Comparison of ENCODE assay signal across 23 mouse cellular contexts in genomic region chr1:25778784-25779183, GRCm38 (mm10). TPM values are rescaled to one million over a fixed set of nuclear protein-coding genes. Genes with fewer than 3 reads are reported as not detected.
A peak's percentile ranks its signal among the peaks of the same experiment; 100 is the strongest.
DNase-seq lines count a peak whose midpoint lies in the region; ATAC-seq and TF ChIP-seq lines count a peak whose summit lies in the region.
"Had no signal": no experiment of that assay in that cellular context is flagged by ENCODE, and none has a peak within 500 bp of the region (broad histone marks: within the 10 kb centered on the region; RNA-seq: fewer than 3 reads in every experiment).

No protein-coding gene starts in this region.

- no peaks in the 10 kb centered on the region for H3K9me3 ChIP-seq in midbrain, embryonic 11.5 days (ENCODE audit: control insufficient read depth, low read length)
- H3K9me3 ChIP-seq in midbrain, embryonic 10.5 days (replicated peaks), result no peaks in the 10 kb centered on the region
- H3K9me3 ChIP-seq: embryonic facial prominence, embryonic 10.5 days; embryonic facial prominence, embryonic 12.5 days had no signal

- WGBS in cerebellum, adult 2 months, result 63% methylated on average over 1 of the region's 1 CpGs
- 71% methylated on average over 1 of the region's 1 CpGs for WGBS in midbrain, embryonic 11.5 days
- 76% methylated on average over 1 of the region's 1 CpGs for WGBS in midbrain, embryonic 10.5 days

- no peaks in the 10 kb centered on the region for H3K36me3 ChIP-seq in midbrain, embryonic 11.5 days (ENCODE audit: control insufficient read depth, insufficient read depth, low read length)
- H3K36me3 ChIP-seq in midbrain, embryonic 10.5 days, result no peaks in the 10 kb centered on the region
- H3K36me3 ChIP-seq: embryonic facial prominence, embryonic 10.5 days; embryonic facial prominence, embryonic 12.5 days; G1E had no signal

- no peak for TF ChIP-seq CTCF in cerebellum, adult 2 months (IDR thresholded peaks at IDR 0.05; ENCODE audit: borderline replicate concordance, insufficient read depth, low read depth, low read length)

- H3K4me1 ChIP-seq in cerebellum, adult 2 months (ENCODE audit: control insufficient read depth, insufficient read depth, low read length), result peaks cover 12% of the 10 kb centered on the region; the same call in 1 of the 2 replicates
- H3K4me1 ChIP-seq in midbrain, embryonic 11.5 days (ENCODE audit: control insufficient read depth, insufficient read depth, low read length), result no peaks in the 10 kb centered on the region
- no peaks in the 10 kb centered on the region for H3K4me1 ChIP-seq in midbrain, embryonic 10.5 days
- H3K4me1 ChIP-seq: embryonic facial prominence, embryonic 10.5 days; embryonic facial prominence, embryonic 12.5 days had no signal

- H3K9ac ChIP-seq in midbrain, embryonic 11.5 days (ENCODE audit: low read length), result no peak overlapping the region
- H3K9ac ChIP-seq: embryonic facial prominence, embryonic 12.5 days had no signal

- DNase-seq in cerebellum, adult 2 months, result no peak
- no peak for DNase-seq in cerebellum, adult 18-20 months
- no peak for DNase-seq in frontal cortex, postnatal 25 days (ENCODE audit: low spot score in 2 of 2)
- peak; percentile 68 for DNase-seq in midbrain, embryonic 11.5 days (ENCODE audit: low spot score, missing footprints)
- DNase-seq in midbrain, embryonic 10.5 days (ENCODE audit: low spot score), result no peak
- DNase-seq in telencephalon, adult 2 months (ENCODE audit: low read depth, low spot score), result peak; percentile 41
- DNase-seq in retina, postnatal 1 day, result no peak
- DNase-seq: adrenal gland, adult 2 months; adrenal gland, postnatal 10 days; adrenal gland, postnatal 25 days; B cell, adult 2 months; cerebellum, adult 11-12 months; cerebellum, adult 9-10 months; cerebellum, postnatal 25 days had no signal

- no peak for TF ChIP-seq POLR2A in cerebellum, adult 2 months (IDR thresholded peaks at IDR 0.05; ENCODE audit: borderline replicate concordance, insufficient read depth, low read length)

- 0 out of 2 replicates have a peak overlapping the region, but pooled peaks have one; percentile 39 for H3K27ac ChIP-seq in cerebellum, adult 2 months (ENCODE audit: insufficient read depth, low read length)
- H3K27ac ChIP-seq in midbrain, embryonic 11.5 days (ENCODE audit: low read depth, low read length), result no peak overlapping the region
- no peak overlapping the region for H3K27ac ChIP-seq in midbrain, embryonic 10.5 days (replicated peaks)
- H3K27ac ChIP-seq: embryonic facial prominence, embryonic 10.5 days; embryonic facial prominence, embryonic 12.5 days had no signal

- H3K27me3 ChIP-seq in cerebellum, adult 2 months (ENCODE audit: control insufficient read depth, insufficient read depth, low read length), result no peaks in the 10 kb centered on the region
- H3K27me3 ChIP-seq in midbrain, embryonic 11.5 days (ENCODE audit: control insufficient read depth, insufficient read depth, low read length), result no peaks in the 10 kb centered on the region
- no peaks in the 10 kb centered on the region for H3K27me3 ChIP-seq in midbrain, embryonic 10.5 days (ENCODE audit: low read depth, poor library complexity, severe bottlenecking)
- H3K27me3 ChIP-seq: CH12.LX; embryonic facial prominence, embryonic 12.5 days; Patski had no signal

- H3K4me3 ChIP-seq in cerebellum, adult 2 months (replicated peaks; ENCODE audit: insufficient read depth, low read depth, low read length), result no peak overlapping the region
- no peak overlapping the region for H3K4me3 ChIP-seq in midbrain, embryonic 11.5 days (ENCODE audit: low read depth, low read length)
- H3K4me3 ChIP-seq in midbrain, embryonic 10.5 days, result no peak overlapping the region
- H3K4me3 ChIP-seq: embryonic facial prominence, embryonic 10.5 days; embryonic facial prominence, embryonic 12.5 days had no signal

- ATAC-seq in frontal cortex, adult (ENCODE audit: low TSS enrichment), result peak; percentile 83
- no peak for ATAC-seq in midbrain, embryonic 11.5 days (ENCODE audit: low FRiP score)
- ATAC-seq: CD4-positive, CD25-positive, alpha-beta regulatory T cell, adult 4 months; forebrain, embryonic 14.5 days; forebrain, embryonic 16.5 days; Patski had no signal

- no peak overlapping the region for H3K4me2 ChIP-seq in midbrain, embryonic 11.5 days
- H3K4me2 ChIP-seq: embryonic facial prominence, embryonic 12.5 days had no signal

RNA-seq across cellular contexts. Expression of gene Adgrb3, which starts 50.7 kb away (rescaled TPM):
- polyA plus RNA-seq in cerebellum, adult 2 months (2012; rRNA removed), result 54.7 and 57.0 TPM in 2 replicates
- 11.5 and 13.2 TPM in 2 replicates for polyA plus RNA-seq in midbrain, embryonic 11.5 days (2014; fragmentation: Nextera tagmentation; extraction: Ambion mirVana)
- polyA plus RNA-seq in midbrain, embryonic 10.5 days (2016; fragmentation: Nextera tagmentation; extraction: Ambion mirVana), result 3.7 and 7.9 TPM in 2 replicates
- polyA plus RNA-seq: G1E, Patski had no signal

Comparison
In these comparisons a context has a peak if more than half of its experiments do, and no peak if none do; other contexts are left out.
1. DNase-seq: peak in midbrain, embryonic 11.5 days (single experiment) and telencephalon, adult 2 months (single experiment); none in cerebellum, adult 2 months (0 of 2), cerebellum, adult 18-20 months (0 of 2), frontal cortex, postnatal 25 days (0 of 2), midbrain, embryonic 10.5 days (single experiment) and retina, postnatal 1 day (single experiment).